Mouse (Mus musculus): Measurements from ENCODE around the gene Ets2. TPM values are rescaled to one million over a fixed set of nuclear protein-coding genes. Genes with fewer than 3 reads are reported as not detected.

Gene Ets2
- 1 to 10 TPM; 4.2 to 4.3 TPM for polyA plus RNA-seq (2017; shearing (Covaris generic))

- ATAC-seq = peak; percentile 90
Measured at GRCm38 (mm10) chr16:95701802-95702561, at the start of gene Ets2. Ets2 (plus strand) TSS chr16:95702075.

GRCm38 (mm10) chr16:95654204-95654611 is 47.7 kb upstream of the Ets2 start:
- ATAC-seq = no peak

GRCm38 (mm10) chr16:95656535-95656934 is 45.3 kb upstream of the Ets2 start:
- ATAC-seq = no peak

- ATAC-seq = no peak
Measured at GRCm38 (mm10) chr16:95657187-95657586, 44.7 kb upstream of the Ets2 start.

GRCm38 (mm10) chr16:95657756-95658155 is 44.1 kb upstream of the Ets2 start:
- no peak for ATAC-seq

- no peak for ATAC-seq
Measured at GRCm38 (mm10) chr16:95658836-95659430, 42.9 kb upstream of the Ets2 start.

GRCm38 (mm10) chr16:95659461-95659860 is 42.4 kb upstream of the Ets2 start:
- ATAC-seq = no peak

- ATAC-seq = no peak
Measured at GRCm38 (mm10) chr16:95660909-95661308, 41.0 kb upstream of the Ets2 start.

GRCm38 (mm10) chr16:95665472-95666131 is 36.3 kb upstream of the Ets2 start:
- no peak for ATAC-seq

- no peak for ATAC-seq
Measured at GRCm38 (mm10) chr16:95666288-95666687, 35.6 kb upstream of the Ets2 start.

- ATAC-seq = no peak
Measured at GRCm38 (mm10) chr16:95667395-95668150, 34.3 kb upstream of the Ets2 start.

- ATAC-seq = no peak
Measured at GRCm38 (mm10) chr16:95668151-95668993, 33.5 kb upstream of the Ets2 start.

GRCm38 (mm10) chr16:95674452-95674921 is 27.4 kb upstream of the Ets2 start:
- ATAC-seq = no peak

GRCm38 (mm10) chr16:95675212-95675611 is 26.7 kb upstream of the Ets2 start:
- ATAC-seq = no peak

- ATAC-seq = no peak
Measured at GRCm38 (mm10) chr16:95676668-95677067, 25.2 kb upstream of the Ets2 start.

GRCm38 (mm10) chr16:95682431-95682892 is 19.4 kb upstream of the Ets2 start:
- ATAC-seq = no peak

GRCm38 (mm10) chr16:95685807-95686206 is 16.1 kb upstream of the Ets2 start:
- no peak for ATAC-seq

- ATAC-seq = no peak
Measured at GRCm38 (mm10) chr16:95686246-95686645, 15.6 kb upstream of the Ets2 start.

GRCm38 (mm10) chr16:95686901-95687300 is 15.0 kb upstream of the Ets2 start:
- ATAC-seq = no peak

GRCm38 (mm10) chr16:95688010-95688409 is 13.9 kb upstream of the Ets2 start:
- ATAC-seq = no peak

GRCm38 (mm10) chr16:95696599-95696998 is 5.3 kb upstream of the Ets2 start:
- ATAC-seq = no peak

- ATAC-seq = no peak
Measured at GRCm38 (mm10) chr16:95699721-95700120, 2.2 kb upstream of the Ets2 start.
